Mouse (Mus musculus): ENCODE data around the gene Ascc2. TPM values are rescaled to one million over a fixed set of nuclear protein-coding genes. Genes with fewer than 3 reads are reported as not detected.

Gene Ascc2
- 7.0 TPM for polyA plus RNA-seq (2015; fragmentation: Illumina TruSeq; extraction: RNeasy Lipid Tissue Mini Kit (QIAGEN cat#74804); ENCODE audit: insufficient read depth, low read depth, low replicate concordance)

GRCm38 (mm10) chr11:4637534-4638234 is at the start of gene Ascc2:
TSS of gene Ascc2 (plus strand) at chr11:4637747.

GRCm38 (mm10) chr11:4594608-4595500 is 42.7 kb upstream of the Ascc2 start, which contains the start of gene Mtmr3:
TSS of gene Mtmr3 (minus strand) at chr11:4594863.

GRCm38 (mm10) chr11:4620017-4620485 is 17.5 kb upstream of the Ascc2 start, which contains the start of gene Gm11032:
TSS of gene Gm11032 (plus strand) at chr11:4620067.

GRCm38 (mm10) chr11:4704072-4704964 is 66.8 kb downstream of the Ascc2 start, which contains the start of the genes Uqcr10 and Zmat5:
TSS of gene Uqcr10 (minus strand) at chr11:4704342.
TSS of gene Zmat5 (plus strand) at chr11:4704678.

Other genes starting within 250 kb of the Ascc2 start
- gene Hormad2, start 196.6 kb upstream of the Ascc2 start, polyA plus RNA-seq (2015; fragmentation: Illumina TruSeq; extraction: RNeasy Lipid Tissue Mini Kit (QIAGEN cat#74804); ENCODE audit: insufficient read depth, low read depth, low replicate concordance) = not detected
- gene Mtmr3, start 42.9 kb upstream of the Ascc2 start, polyA plus RNA-seq (2015; fragmentation: Illumina TruSeq; extraction: RNeasy Lipid Tissue Mini Kit (QIAGEN cat#74804); ENCODE audit: insufficient read depth, low read depth, low replicate concordance) = 8.3 TPM
- not detected for gene Gm11032, start 17.7 kb upstream of the Ascc2 start, polyA plus RNA-seq (2015; fragmentation: Illumina TruSeq; extraction: RNeasy Lipid Tissue Mini Kit (QIAGEN cat#74804); ENCODE audit: insufficient read depth, low read depth, low replicate concordance)
- gene Uqcr10, start 66.6 kb downstream of the Ascc2 start, polyA plus RNA-seq (2015; fragmentation: Illumina TruSeq; extraction: RNeasy Lipid Tissue Mini Kit (QIAGEN cat#74804); ENCODE audit: insufficient read depth, low read depth, low replicate concordance) = 96.2 TPM
- 7.1 TPM for gene Zmat5, start 66.9 kb downstream of the Ascc2 start, polyA plus RNA-seq (2015; fragmentation: Illumina TruSeq; extraction: RNeasy Lipid Tissue Mini Kit (QIAGEN cat#74804); ENCODE audit: insufficient read depth, low read depth, low replicate concordance)
- 2.9 TPM for gene Cabp7, start 109.0 kb downstream of the Ascc2 start, polyA plus RNA-seq (2015; fragmentation: Illumina TruSeq; extraction: RNeasy Lipid Tissue Mini Kit (QIAGEN cat#74804); ENCODE audit: insufficient read depth, low read depth, low replicate concordance)
- 14.9 TPM for gene Nf2, start 211.8 kb downstream of the Ascc2 start, polyA plus RNA-seq (2015; fragmentation: Illumina TruSeq; extraction: RNeasy Lipid Tissue Mini Kit (QIAGEN cat#74804); ENCODE audit: insufficient read depth, low read depth, low replicate concordance)
- gene Nipsnap1, start 236.2 kb downstream of the Ascc2 start, polyA plus RNA-seq (2015; fragmentation: Illumina TruSeq; extraction: RNeasy Lipid Tissue Mini Kit (QIAGEN cat#74804); ENCODE audit: insufficient read depth, low read depth, low replicate concordance) = 4.2 TPM

Data from pancreas, adult 10 weeks (tissue).